Mouse (Mus musculus) midbrain, embryonic 10.5 days (tissue): Measurements from ENCODE around the gene Cygb. TPM values are rescaled to one million over a fixed set of nuclear protein-coding genes. Genes with fewer than 3 reads are reported as not detected.
"Not testable (repeated sequence)": the region's sequence is repeated elsewhere in the genome, so short reads cannot be mapped to it uniquely, and the experiment has no call there.

ENCODE experiments used
- DNase-seq: peaks from one replicate; pipeline ENCODE4 v3.0.0-alpha.2; 2017; ENCODE audit warnings: low spot score
- H3K27ac ChIP-seq: fragments of 300-500 bp; sonication (generic); replicated peaks from 2 replicates; pipeline ENCODE4 v1.5.1; 2016; ENCODE audit warnings: mild to moderate bottlenecking
- H3K27me3 ChIP-seq: fragments of 300-500 bp; sonication (generic); 2 replicates; pipeline ENCODE4 v1.6.1; 2016; ENCODE audit warnings: low read depth, mild to moderate bottlenecking; ENCODE audit not compliant: poor library complexity, severe bottlenecking
- H3K36me3 ChIP-seq: fragments of 300-500 bp; sonication (generic); 2 replicates; pipeline ENCODE4 v1.6.1; 2016; ENCODE audit warnings: mild to moderate bottlenecking, moderate library complexity
- H3K4me1 ChIP-seq: fragments of 300-500 bp; sonication (generic); 2 replicates; pipeline ENCODE4 v1.6.1; 2016
- H3K4me3 ChIP-seq: fragments of 300-500 bp; sonication (generic); 2 replicates; pipeline ENCODE4 v1.5.1; 2016; ENCODE audit warnings: mild to moderate bottlenecking, moderate library complexity
- H3K9me3 ChIP-seq: fragments of 300-500 bp; sonication (generic); replicated peaks from 2 replicates; pipeline ENCODE4 v1.6.1; 2016; ENCODE audit warnings: mild to moderate bottlenecking
- WGBS: fragments of 180-500 bp; shearing (Covaris S2); methylation state at CpG from one replicate; pipeline ENCODE4 v1.1.7; 2016; 5-methylcytosine and 5-hydroxymethylcytosine counted together
- polyA plus RNA-seq: library from polyadenylated mRNA; unstranded; fragments of >200 nt; fragmentation: Nextera tagmentation; extraction: Ambion mirVana; gene quantifications from 2 replicates; pipeline ENCODE4 v1.2.1, GENCODE M21; 2016

The Cygb gene
- polyA plus RNA-seq, 1 experiment from 2014 or later = 2.8 TPM

DNA sequence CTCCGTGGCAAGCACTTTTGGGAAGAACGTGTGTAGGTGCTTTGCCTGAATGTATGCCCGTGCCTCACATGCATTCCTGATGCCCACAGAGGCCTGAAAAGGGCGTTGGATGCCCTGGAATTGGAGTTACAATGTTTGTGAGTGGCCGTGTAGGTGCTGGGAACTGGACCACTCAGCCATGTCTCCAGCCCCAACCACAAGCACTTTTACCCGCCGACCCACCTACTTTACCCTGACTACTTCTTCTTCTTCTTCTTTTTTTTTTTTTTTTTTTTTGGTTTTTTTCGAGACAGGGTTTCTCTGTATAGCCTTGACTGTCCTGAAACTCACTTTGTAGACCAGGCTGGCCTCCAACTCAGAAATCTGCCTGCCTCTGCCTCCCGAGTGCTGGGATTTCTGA, 42.9 kb downstream of the Cygb start:
- not testable (repeated sequence) for H3K4me3 ChIP-seq, DNase-seq, H3K36me3 ChIP-seq, H3K9me3 ChIP-seq, H3K27me3 ChIP-seq, H3K27ac ChIP-seq
- H3K4me1 ChIP-seq = peaks cover 24% of the 10 kb centered on the region
- 88% methylated on average over 9 of the region's 9 CpGs for WGBS

DNA sequence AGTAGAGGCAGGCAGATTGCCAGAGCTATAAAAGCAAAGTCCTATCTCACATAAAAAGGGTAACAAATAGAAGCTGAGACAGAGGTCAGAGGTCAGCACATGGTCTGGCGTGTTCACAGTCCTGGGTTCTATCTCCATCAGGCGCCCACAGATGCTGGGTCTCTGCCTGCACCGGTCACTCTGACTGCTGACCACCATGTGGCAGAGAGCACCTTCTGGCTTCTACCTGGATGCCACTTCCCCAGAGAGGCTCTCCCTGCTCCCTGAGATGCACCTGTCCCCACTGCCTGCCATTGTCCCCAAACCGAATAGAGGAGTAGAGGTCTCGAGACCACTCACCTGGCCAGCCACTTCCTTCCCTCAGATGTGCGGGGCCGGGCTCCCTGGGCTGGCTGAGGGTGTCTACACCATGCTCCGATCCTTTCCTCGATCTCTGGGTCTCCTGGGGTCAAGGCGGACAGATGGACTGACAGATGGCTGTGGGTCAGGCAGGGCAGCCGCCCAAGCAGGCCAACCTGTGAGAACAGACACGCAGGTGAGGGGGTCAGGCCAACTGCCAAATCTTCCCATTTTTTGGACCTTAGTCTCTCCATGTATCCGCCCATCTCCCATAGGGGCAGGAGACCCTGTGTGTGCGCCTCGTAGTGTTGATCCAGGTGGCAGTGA, 44.0 kb downstream of the Cygb start:
- DNase-seq = no peak
- WGBS = 90% methylated on average over 15 of the region's 15 CpGs
- Histone ChIP-seq H3K9me3 (no peaks in the 10 kb centered on the region), H3K4me1 (0 out of 2 replicates have a peak, but pooled peaks cover 15% of the 10 kb centered on the region), H3K27ac (no peak overlapping the region), H3K27me3 (no peaks in the 10 kb centered on the region), H3K36me3 (no peaks in the 10 kb centered on the region), H3K4me3 (no peak overlapping the region)

DNA sequence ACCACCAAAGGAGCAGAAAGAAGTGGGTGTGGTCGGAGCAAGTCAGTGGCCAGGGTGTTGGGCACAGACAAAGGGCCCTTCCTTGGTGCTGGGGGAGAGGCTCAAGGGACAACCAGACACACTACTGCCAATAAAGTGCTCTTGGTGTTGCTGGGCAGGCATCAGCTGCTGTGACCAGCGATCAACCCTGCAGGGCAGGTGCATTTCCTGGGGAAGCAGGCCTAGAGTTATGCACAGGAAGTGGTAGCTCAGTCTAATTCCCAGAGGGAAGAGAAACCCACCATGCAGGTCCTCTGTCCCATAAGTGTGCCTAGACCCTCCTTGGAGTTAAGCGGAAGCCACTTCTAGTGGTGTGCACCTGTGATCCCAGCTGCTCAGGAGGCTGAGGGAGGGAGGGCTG, 46.4 kb downstream of the Cygb start:
- Histone ChIP-seq H3K36me3 (no peaks in the 10 kb centered on the region), H3K4me1 (0 out of 2 replicates have a peak, but pooled peaks cover 15% of the 10 kb centered on the region), H3K27ac (no peak overlapping the region), H3K4me3 (no peak overlapping the region), H3K9me3 (no peaks in the 10 kb centered on the region), H3K27me3 (no peaks in the 10 kb centered on the region)
- DNase-seq = no peak
- 93% methylated on average over 3 of the region's 3 CpGs for WGBS

DNA sequence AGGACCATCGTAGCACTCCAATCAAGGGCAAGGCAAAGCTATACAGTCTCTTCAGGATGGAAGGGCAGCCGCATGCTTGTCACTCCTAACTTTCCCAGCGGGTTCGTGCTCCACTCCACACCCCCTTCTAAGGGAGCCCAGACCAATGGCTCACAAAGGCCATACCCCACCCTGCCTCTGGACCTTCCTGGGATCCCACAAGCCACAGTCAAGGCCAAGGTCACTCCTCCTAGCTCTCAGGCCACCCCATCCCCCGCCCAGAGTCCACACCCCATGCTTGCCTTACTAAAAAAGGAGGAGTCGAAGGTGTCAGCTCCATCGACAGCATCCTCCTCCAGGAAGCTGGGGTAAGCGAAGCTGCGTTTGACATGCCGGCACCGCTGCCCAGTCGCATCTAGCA, 50.0 kb downstream of the Cygb start:
- H3K4me1 ChIP-seq = 0 out of 2 replicates have a peak, but pooled peaks cover 4% of the 10 kb centered on the region
- no peaks in the 10 kb centered on the region for H3K36me3 ChIP-seq
- H3K27ac ChIP-seq = no peak overlapping the region
- no peaks in the 10 kb centered on the region for H3K27me3 ChIP-seq
- no peak for DNase-seq
- no peaks in the 10 kb centered on the region for H3K9me3 ChIP-seq
- 91% methylated on average over 12 of the region's 12 CpGs for WGBS
- no peak overlapping the region for H3K4me3 ChIP-seq

DNA sequence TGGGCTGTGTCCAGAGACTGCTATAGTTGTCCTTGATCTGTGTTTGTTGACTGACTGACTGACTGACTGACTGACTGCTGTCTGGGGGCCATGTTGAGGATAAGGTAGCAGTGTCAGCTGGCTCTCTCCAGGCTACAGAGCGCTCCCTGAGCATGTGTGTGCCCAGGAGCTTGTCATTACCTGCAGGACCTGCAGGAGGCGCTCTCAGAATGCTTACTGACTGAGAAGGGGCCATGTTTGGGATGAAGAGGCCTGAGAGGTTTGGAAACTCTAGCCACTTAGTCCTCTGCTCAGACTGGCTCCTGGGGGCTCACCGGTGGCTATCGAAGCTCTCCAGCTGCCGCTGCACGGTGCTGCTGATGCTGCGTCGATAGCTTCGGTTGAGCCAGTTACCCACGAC, 50.8 kb downstream of the Cygb start:
- Histone ChIP-seq H3K27ac (no peak overlapping the region), H3K9me3 (no peaks in the 10 kb centered on the region), H3K4me1 (no peaks in the 10 kb centered on the region), H3K27me3 (no peaks in the 10 kb centered on the region), H3K36me3 (no peaks in the 10 kb centered on the region), H3K4me3 (no peak overlapping the region)
- DNase-seq = no peak
- 89% methylated on average over 10 of the region's 10 CpGs for WGBS

DNA sequence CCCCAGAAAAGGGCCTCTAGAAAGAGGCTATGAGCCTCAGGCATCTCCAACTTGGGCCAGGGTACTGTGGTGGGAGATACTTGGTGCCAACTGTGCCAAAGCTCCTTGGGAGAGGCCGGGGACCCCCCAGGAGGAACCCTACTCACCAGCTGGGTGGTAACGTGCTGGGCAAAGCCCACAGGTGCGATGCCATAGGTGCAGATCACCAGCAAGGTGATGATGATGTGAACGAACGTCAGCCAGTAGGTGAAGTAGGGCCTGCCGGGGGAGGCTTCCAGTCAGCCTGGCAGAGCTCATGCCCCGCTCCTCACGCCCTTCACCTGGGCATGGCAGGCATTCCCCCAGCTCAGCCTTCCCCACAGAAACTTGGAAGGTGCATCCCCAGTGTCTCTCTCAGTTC, 52.1 kb downstream of the Cygb start:
- no peaks in the 10 kb centered on the region for H3K36me3 ChIP-seq
- no peaks in the 10 kb centered on the region for H3K27me3 ChIP-seq
- H3K27ac ChIP-seq = no peak overlapping the region
- H3K4me3 ChIP-seq = no peak overlapping the region
- no peaks in the 10 kb centered on the region for H3K4me1 ChIP-seq
- no peaks in the 10 kb centered on the region for H3K9me3 ChIP-seq
- no peak for DNase-seq
- 92% methylated on average over 8 of the region's 8 CpGs for WGBS

DNA sequence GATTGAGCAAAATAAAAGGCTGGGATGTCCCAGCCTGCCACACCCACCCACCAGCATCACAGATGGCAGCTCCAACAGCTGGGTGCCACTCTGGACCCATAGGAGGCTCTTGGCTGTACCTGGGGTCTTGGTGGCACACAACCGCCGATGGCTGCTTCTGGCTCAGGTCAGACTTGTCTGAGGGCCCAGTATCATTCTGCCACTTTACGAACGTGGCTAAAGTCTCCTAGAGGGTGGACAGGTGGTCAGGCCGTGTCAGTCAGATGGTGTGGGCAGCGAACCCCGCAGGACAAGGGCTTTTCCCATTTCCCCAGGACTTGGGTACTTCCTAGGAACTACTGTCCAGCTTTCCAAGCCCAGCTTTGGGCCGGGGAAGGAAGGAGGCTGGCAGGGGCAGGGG, 52.9 kb downstream of the Cygb start:
- Histone ChIP-seq H3K4me3 (no peak overlapping the region), H3K36me3 (no peaks in the 10 kb centered on the region), H3K4me1 (no peaks in the 10 kb centered on the region), H3K9me3 (no peaks in the 10 kb centered on the region), H3K27me3 (no peaks in the 10 kb centered on the region; the same call in 1 of the 2 replicates), H3K27ac (no peak overlapping the region)
- 93% methylated on average over 8 of the region's 8 CpGs for WGBS
- DNase-seq = no peak

DNA sequence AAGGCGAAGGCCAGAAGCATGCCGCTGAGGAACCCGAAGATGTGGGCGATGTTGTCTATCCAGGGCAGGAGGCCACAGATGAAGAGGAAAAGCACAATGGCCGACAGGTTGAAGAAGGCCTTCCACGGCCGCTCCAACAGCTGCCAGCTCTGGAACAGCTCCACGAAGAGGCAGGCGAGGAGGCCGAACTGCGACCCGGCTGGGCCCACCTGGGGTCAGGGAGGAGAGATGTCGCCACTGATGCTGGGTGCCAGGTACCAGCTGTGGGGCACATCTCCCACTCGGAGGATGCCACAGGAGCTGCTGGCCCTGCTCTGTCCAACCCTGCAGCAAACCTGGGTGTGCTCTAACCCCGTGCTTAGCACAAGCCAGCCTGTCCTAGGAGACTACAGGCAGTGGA, 54.9 kb downstream of the Cygb start:
- WGBS = 90% methylated on average over 15 of the region's 15 CpGs

DNA sequence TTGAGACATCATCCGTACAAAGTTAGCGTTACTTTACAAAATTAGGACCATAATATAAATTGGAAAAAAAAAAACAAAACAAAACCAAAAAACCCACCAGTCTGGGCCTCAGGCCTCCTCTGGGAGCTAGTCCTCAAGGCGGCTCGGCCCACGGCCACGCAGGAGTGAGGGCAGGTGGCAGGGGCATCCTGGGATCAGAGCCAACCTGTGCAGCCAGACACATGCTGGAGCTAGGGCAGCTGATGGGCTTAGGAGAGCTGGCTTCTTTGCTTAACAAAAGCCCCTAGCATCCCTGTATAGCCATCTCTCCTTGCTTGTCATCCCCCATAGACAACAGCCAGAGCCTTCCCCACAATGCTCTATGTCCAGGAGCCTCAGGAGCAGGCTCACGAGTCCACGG, 55.9 kb downstream of the Cygb start:
- WGBS = 89% methylated on average over 8 of the region's 8 CpGs

More for the DNA sequence above, 54.9 kb downstream of the Cygb start:
- Histone ChIP-seq H3K27ac (no peak overlapping the region), H3K9me3 (no peaks in the 10 kb centered on the region), H3K27me3 (no peaks in the 10 kb centered on the region; the same call in 1 of the 2 replicates), H3K36me3 (no peaks in the 10 kb centered on the region), H3K4me1 (no peaks in the 10 kb centered on the region), H3K4me3 (no peak overlapping the region)
- DNase-seq = no peak

DNA sequence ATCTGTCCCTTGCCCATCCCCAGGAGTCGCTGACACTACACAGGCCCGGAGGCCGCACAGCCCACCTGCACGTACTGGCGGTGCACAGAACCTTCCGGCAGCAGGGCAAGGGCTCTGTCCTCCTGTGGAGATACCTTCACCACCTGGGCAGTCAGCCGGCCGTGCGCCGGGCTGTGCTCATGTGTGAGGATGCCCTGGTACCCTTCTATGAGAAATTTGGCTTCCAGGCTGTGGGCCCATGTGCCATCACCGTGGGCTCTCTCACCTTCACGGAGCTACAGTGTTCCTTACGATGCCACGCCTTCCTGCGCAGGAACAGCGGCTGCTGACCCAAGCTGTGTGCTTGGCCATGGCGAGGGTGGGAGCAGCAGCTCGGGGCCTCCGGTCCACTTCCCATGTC, 57.3 kb downstream of the Cygb start:
- Histone ChIP-seq H3K9me3 (no peaks in the 10 kb centered on the region), H3K4me1 (peaks cover 11% of the 10 kb centered on the region; the same call in 1 of the 2 replicates), H3K36me3 (no peaks in the 10 kb centered on the region), H3K27ac (peak overlapping the region; percentile 13; the same call in 1 of the 2 replicates), H3K4me3 (no peak overlapping the region), H3K27me3 (no peaks in the 10 kb centered on the region; the same call in 1 of the 2 replicates)
- WGBS = 87% methylated on average over 19 of the region's 19 CpGs
- DNase-seq = no peak

More for the DNA sequence above, 55.9 kb downstream of the Cygb start:
- DNase-seq = no peak
- Histone ChIP-seq H3K36me3 (no peaks in the 10 kb centered on the region), H3K4me1 (peaks cover 3% of the 10 kb centered on the region; the same call in 1 of the 2 replicates), H3K27ac (no peak overlapping the region), H3K27me3 (no peaks in the 10 kb centered on the region; the same call in 1 of the 2 replicates), H3K9me3 (no peaks in the 10 kb centered on the region), H3K4me3 (no peak overlapping the region)

Other genes starting within 250 kb of the Cygb start
- 5.3 and 10.1 TPM in 2 replicates for gene Rnf157, start 241.3 kb downstream of the Cygb start, polyA plus RNA-seq
- 37.5 and 40.9 TPM in 2 replicates for gene Ubald2, start 220.2 kb downstream of the Cygb start, polyA plus RNA-seq
- 0.10 and 0.21 TPM in 2 replicates for gene Qrich2, start 188.1 kb downstream of the Cygb start, polyA plus RNA-seq
- gene Prpsap1, start 160.1 kb downstream of the Cygb start, polyA plus RNA-seq = 224 and 227 TPM in 2 replicates
- gene Sphk1, start 123.4 kb downstream of the Cygb start, polyA plus RNA-seq = 6.4 and 9.4 TPM in 2 replicates
- 8.3 and 8.7 TPM in 2 replicates for gene Ube2o, start 72.9 kb downstream of the Cygb start, polyA plus RNA-seq
- gene Aanat, start 67.9 kb downstream of the Cygb start, polyA plus RNA-seq = not detected in 2 replicates
- 2.5 and 3.3 TPM in 2 replicates for gene Rhbdf2, start 27.3 kb downstream of the Cygb start, polyA plus RNA-seq
- gene Prcd, start 779 bp downstream of the Cygb start, polyA plus RNA-seq = 0.65 and 0.77 TPM in 2 replicates
- gene St6galnac1, start 121.2 kb upstream of the Cygb start, polyA plus RNA-seq = not detected in 2 replicates
- 28.1 and 29.1 TPM in 2 replicates for gene Mxra7, start 173.7 kb upstream of the Cygb start, polyA plus RNA-seq
- gene Mettl23, start 189.0 kb upstream of the Cygb start, polyA plus RNA-seq = 68.5 and 70.3 TPM in 2 replicates
- 92.5 and 102 TPM in 2 replicates for gene Jmjd6, start 189.1 kb upstream of the Cygb start, polyA plus RNA-seq
- gene Mfsd11, start 198.1 kb upstream of the Cygb start, polyA plus RNA-seq = 27.9 and 31.7 TPM in 2 replicates
- gene Srsf2, start 198.8 kb upstream of the Cygb start, polyA plus RNA-seq = 852 and 895 TPM in 2 replicates